Mouse (Mus musculus) G1E (cell line): Measurements from ENCODE around the gene Glcci1.

Experiments
- CTCF ChIP-seq: IDR thresholded peaks from 2 replicates; pipeline ENCODE4 v1.5.1; 2012; ENCODE audit warnings: low read depth, low read length, inconsistent platforms, mixed read lengths
- GATA1 ChIP-seq: IDR thresholded peaks from 2 replicates; pipeline ENCODE4 v1.6.1; 2012; ENCODE audit warnings: borderline replicate concordance, low read length, inconsistent platforms, mixed read lengths
- GATA2 ChIP-seq: IDR thresholded peaks from 2 replicates; pipeline ENCODE4 v1.6.1; 2012; ENCODE audit warnings: low read depth, low read length, inconsistent platforms, borderline replicate concordance
- POLR2AphosphoS5 ChIP-seq: IDR thresholded peaks from 2 replicates; pipeline ENCODE4 v1.6.1; 2012; ENCODE audit warnings: low read depth, low read length, inconsistent platforms; ENCODE audit not compliant: insufficient replicate concordance
- TAL1 ChIP-seq: conservative IDR thresholded peaks from 2 replicates; pipeline ENCODE4 v1.6.1; 2012; ENCODE audit warnings: low read depth, low read length, inconsistent platforms, mixed read lengths

DNA sequence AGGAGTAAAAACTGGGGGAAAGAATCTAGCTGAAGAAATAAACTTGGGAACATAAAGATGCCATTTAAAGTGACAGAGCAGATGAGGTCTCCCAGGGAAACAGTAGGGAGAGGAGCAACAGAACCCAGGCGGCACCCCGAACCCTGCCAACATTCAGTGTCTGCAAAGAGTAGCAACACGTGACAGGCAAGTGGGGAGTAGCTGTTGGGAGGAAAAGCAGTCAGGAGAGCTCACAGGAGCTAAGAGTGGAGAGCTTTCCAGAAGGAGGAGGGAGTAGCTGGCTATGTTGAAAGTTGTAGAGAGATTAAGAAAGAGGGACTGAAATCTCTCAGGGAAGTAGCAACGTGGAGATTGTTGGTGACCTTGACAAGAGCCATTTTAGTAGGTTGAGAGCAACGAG, 35.9 kb upstream of the Glcci1 start:
- TF ChIP-seq CTCF (no peak), POLR2AphosphoS5 (no peak), GATA1 (no peak), GATA2 (no peak), TAL1 (no peak)
